Mouse (Mus musculus): ENCODE measurements around the gene Shd. TPM values are rescaled to one million over a fixed set of nuclear protein-coding genes. Genes with fewer than 3 reads are reported as not detected.

Shd gene
- polyA plus RNA-seq, 1 experiment from 2014 or later = 6.6 TPM

- ATAC-seq (replicated peaks; ENCODE audit: insufficient number of reproducible peaks, insufficient read depth, low FRiP score, low read depth) = no peak
- 0 out of 2 replicates have a peak, but pooled peaks cover 11% of the 10 kb centered on the region for H3K27me3 ChIP-seq
- H3K9ac ChIP-seq = no peak overlapping the region
- peaks cover 9% of the 10 kb centered on the region for H3K4me1 ChIP-seq (replicated peaks)
- H3K4me2 ChIP-seq = no peak overlapping the region
- no peak overlapping the region for H3K27ac ChIP-seq
- no peaks in the 10 kb centered on the region for H3K9me3 ChIP-seq (replicated peaks)
- 47% methylated on average over 3 of the region's 3 CpGs for WGBS
- no peaks in the 10 kb centered on the region for H3K36me3 ChIP-seq
- H3K4me3 ChIP-seq = no peak overlapping the region
These were observed 7.0 kb downstream of the Shd start for GRCm38 (mm10) chr17:55977301-55977700.

DNA sequence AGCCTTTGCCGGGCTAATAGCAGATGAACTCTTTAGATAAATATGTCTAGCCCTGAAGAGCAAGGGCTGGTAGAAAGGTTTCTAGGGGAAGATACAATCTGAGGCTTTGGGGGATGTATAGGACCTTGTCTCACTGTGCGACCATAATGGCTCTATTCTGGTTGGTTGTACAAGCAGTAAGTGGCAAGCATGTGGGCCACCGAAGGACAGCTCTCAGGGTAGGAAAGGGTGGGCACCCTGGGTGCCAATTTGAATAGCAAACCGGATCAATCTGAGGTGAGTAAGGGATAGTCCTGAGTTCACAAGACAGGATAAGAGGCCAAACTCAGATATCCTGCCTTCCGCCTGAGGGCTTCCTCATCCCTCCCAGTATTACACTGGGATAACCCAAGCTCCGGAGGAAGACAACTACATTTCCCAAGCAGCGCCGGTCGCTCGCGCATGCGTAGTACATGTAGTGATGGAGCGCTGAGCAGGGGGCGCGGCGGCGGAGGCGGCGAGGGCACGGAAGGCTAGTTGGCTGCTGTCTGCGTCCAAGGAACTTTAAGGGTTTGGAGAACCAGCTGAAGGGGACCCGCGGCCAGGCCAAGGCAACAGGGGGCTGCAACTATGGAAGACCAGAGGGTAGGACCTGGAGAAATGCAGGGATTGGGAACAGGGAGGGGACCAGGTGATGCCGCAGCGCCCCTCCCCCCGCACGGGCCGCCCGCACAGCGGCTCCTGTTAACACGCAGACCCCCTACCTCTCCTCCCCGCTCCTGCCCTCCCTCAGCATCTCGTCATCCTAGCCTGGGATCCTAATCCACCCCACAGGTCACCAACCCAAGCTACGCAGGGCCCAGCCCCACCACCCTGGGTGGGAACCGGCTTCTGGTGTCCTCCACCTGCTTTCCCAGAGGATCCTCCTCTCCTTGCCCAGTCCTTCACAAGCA, 16.0 kb downstream of the Shd start, which contains the start of gene Fsd1:
Fsd1 (plus strand) TSS at position 480 of the 932 bp plus-strand sequence.
- no peaks in the 10 kb centered on the region for H3K36me3 ChIP-seq
- no peak within 1 kb of the TSS for H3K27ac ChIP-seq
- ATAC-seq (replicated peaks; ENCODE audit: insufficient number of reproducible peaks, insufficient read depth, low FRiP score, low read depth) = peak; percentile 23; the same call in 1 of the 2 replicates
- H3K4me2 ChIP-seq = peak within 1 kb of the TSS; percentile 55
- WGBS = 8% methylated on average over 35 of the region's 35 CpGs
- H3K9me3 ChIP-seq (replicated peaks) = no peaks in the 10 kb centered on the region
- 0 out of 2 replicates have a peak within 1 kb of the TSS, but pooled peaks have one; percentile 15 for H3K9ac ChIP-seq
- peak within 1 kb of the TSS; percentile 37 for H3K4me3 ChIP-seq
- H3K4me1 ChIP-seq (replicated peaks) = peaks cover 6% of the 10 kb centered on the region
- H3K27me3 ChIP-seq = peaks cover 27% of the 10 kb centered on the region

- no peak overlapping the region for H3K4me3 ChIP-seq
- no peak for ATAC-seq (replicated peaks; ENCODE audit: insufficient number of reproducible peaks, insufficient read depth, low FRiP score, low read depth)
- H3K36me3 ChIP-seq = no peaks in the 10 kb centered on the region
- H3K9me3 ChIP-seq (replicated peaks) = no peaks in the 10 kb centered on the region
- peaks cover 26% of the 10 kb centered on the region for H3K27me3 ChIP-seq
- WGBS = 70% methylated on average over 8 of the region's 8 CpGs
- H3K4me2 ChIP-seq = no peak overlapping the region
- no peak overlapping the region for H3K9ac ChIP-seq
- H3K27ac ChIP-seq = no peak overlapping the region
- peaks cover 6% of the 10 kb centered on the region for H3K4me1 ChIP-seq (replicated peaks)
These were observed 20.1 kb downstream of the Shd start for GRCm38 (mm10) chr17:55990278-55990898.

DNA sequence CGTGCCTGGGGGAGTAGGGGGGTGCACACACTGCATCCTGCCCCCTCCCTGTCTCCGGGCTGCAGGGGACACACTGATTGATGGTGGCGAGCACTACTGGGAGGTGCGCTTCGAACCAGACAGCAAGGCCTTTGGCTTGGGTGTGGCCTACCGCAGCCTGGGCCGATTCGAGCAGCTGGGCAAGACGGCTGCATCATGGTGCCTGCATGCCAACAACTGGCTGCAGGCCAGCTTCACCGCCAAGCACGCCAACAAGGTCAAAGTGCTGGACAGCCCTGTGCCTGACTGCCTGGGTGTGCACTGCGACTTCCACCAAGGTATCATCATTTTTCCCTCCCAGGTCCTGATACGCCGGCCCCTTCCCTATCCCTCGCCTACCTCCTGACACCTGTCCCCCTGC, 25.7 kb downstream of the Shd start:
- Histone ChIP-seq H3K9me3 (replicated peaks) (no peaks in the 10 kb centered on the region), H3K4me2 (no peak overlapping the region), H3K4me3 (no peak overlapping the region), H3K36me3 (no peaks in the 10 kb centered on the region), H3K4me1 (replicated peaks) (no peaks in the 10 kb centered on the region), H3K27ac (no peak overlapping the region), H3K9ac (no peak overlapping the region), H3K27me3 (peaks cover 16% of the 10 kb centered on the region)
- no peak for ATAC-seq (replicated peaks; ENCODE audit: insufficient number of reproducible peaks, insufficient read depth, low FRiP score, low read depth)
- 79% methylated on average over 15 of the region's 15 CpGs for WGBS

- Histone ChIP-seq H3K36me3 (no peaks in the 10 kb centered on the region), H3K27ac (no peak overlapping the region), H3K4me3 (no peak overlapping the region), H3K4me2 (peak overlapping the region; percentile 23), H3K9me3 (replicated peaks) (no peaks in the 10 kb centered on the region), H3K4me1 (replicated peaks) (peaks cover under 1% of the 10 kb centered on the region; the same call in 1 of the 2 replicates), H3K9ac (no peak overlapping the region), H3K27me3 (peaks cover 24% of the 10 kb centered on the region)
- 10% methylated on average over 30 of the region's 30 CpGs for WGBS
- ATAC-seq (replicated peaks; ENCODE audit: insufficient number of reproducible peaks, insufficient read depth, low FRiP score, low read depth) = no peak
These were observed 29.7 kb downstream of the Shd start for GRCm38 (mm10) chr17:55999794-56000499.

GRCm38 (mm10) chr17:56003000-56003399, 32.7 kb downstream of the Shd start:
- H3K9me3 ChIP-seq (replicated peaks) = no peaks in the 10 kb centered on the region
- no peak overlapping the region for H3K9ac ChIP-seq
- H3K4me2 ChIP-seq = no peak overlapping the region
- peaks cover 18% of the 10 kb centered on the region for H3K4me1 ChIP-seq (replicated peaks)
- WGBS = 59% methylated on average over 3 of the region's 3 CpGs
- ATAC-seq (replicated peaks; ENCODE audit: insufficient number of reproducible peaks, insufficient read depth, low FRiP score, low read depth) = no peak
- peaks cover 24% of the 10 kb centered on the region for H3K27me3 ChIP-seq
- no peak overlapping the region for H3K4me3 ChIP-seq
- no peaks in the 10 kb centered on the region for H3K36me3 ChIP-seq
- no peak overlapping the region for H3K27ac ChIP-seq

DNA sequence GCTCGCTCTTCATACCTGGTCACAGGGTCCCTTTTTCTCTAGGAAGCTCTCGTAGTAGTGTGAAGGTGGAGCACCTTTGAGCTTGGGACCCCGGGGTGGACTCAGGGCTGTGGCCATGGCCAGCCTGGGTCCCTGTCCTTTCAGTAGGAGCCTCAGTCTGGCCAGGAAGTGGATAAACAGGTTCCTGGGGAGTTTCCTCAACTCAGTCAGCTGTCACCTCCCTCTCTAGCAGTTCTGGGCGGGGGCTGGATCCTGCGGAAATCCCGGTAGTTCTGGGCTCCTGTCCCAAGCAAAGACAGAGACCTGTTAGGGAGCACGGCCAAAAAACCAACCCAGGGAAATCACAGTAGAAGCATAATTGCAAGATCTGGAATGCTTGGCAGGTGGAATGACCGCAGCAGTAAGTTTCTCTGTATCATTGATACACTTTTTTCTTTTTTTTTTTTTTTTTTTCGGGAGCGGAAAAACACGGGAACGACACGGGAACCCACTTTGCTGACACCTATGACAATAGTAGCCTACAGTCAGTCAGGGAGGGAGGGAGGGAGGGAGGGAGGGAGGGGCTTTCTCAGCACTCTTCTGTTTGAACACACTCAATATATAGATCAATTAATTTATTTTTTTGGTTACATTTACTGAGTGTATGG, 35.3 kb downstream of the Shd start, which contains the start of the genes Stap2 and Mpnd:
Stap2 (minus strand) TSS at position 170 of the 647 bp plus-strand sequence.
Mpnd (plus strand) TSS at position 297 of the 647 bp plus-strand sequence.
- Histone ChIP-seq H3K27me3 (peaks cover 12% of the 10 kb centered on the region), H3K4me2 (peak within 1 kb of the TSS; percentile 51), H3K4me3 (peak within 1 kb of the TSS; percentile 44), H3K9me3 (replicated peaks) (no peaks in the 10 kb centered on the region), H3K27ac (peak within 1 kb of the TSS; percentile 53; the same call in 1 of the 2 replicates), H3K9ac (peak within 1 kb of the TSS; percentile 44; the same call in 1 of the 2 replicates), H3K4me1 (replicated peaks) (peaks cover 29% of the 10 kb centered on the region), H3K36me3 (no peaks in the 10 kb centered on the region)
- no peak for ATAC-seq (replicated peaks; ENCODE audit: insufficient number of reproducible peaks, insufficient read depth, low FRiP score, low read depth)
- WGBS = 27% methylated on average over 13 of the region's 13 CpGs

- H3K27me3 ChIP-seq = no peaks in the 10 kb centered on the region
- peaks cover 33% of the 10 kb centered on the region for H3K4me1 ChIP-seq (replicated peaks)
- H3K4me3 ChIP-seq = no peak overlapping the region
- ATAC-seq (replicated peaks; ENCODE audit: insufficient number of reproducible peaks, insufficient read depth, low FRiP score, low read depth) = no peak
- peaks cover 8% of the 10 kb centered on the region; the same call in 1 of the 2 replicates for H3K36me3 ChIP-seq
- H3K27ac ChIP-seq = 0 out of 2 replicates have a peak overlapping the region, but pooled peaks have one; percentile 50
- no peak overlapping the region for H3K4me2 ChIP-seq
- 51% methylated on average over 10 of the region's 10 CpGs for WGBS
- H3K9ac ChIP-seq = no peak overlapping the region
- no peaks in the 10 kb centered on the region for H3K9me3 ChIP-seq (replicated peaks)
These were observed 36.7 kb downstream of the Shd start for GRCm38 (mm10) chr17:56006956-56007355.

GRCm38 (mm10) chr17:56007444-56008355, 37.4 kb downstream of the Shd start:
- peaks cover 33% of the 10 kb centered on the region for H3K4me1 ChIP-seq (replicated peaks)
- no peak for ATAC-seq (replicated peaks; ENCODE audit: insufficient number of reproducible peaks, insufficient read depth, low FRiP score, low read depth)
- H3K4me2 ChIP-seq = peak overlapping the region; percentile 92
- no peaks in the 10 kb centered on the region for H3K9me3 ChIP-seq (replicated peaks)
- H3K4me3 ChIP-seq = peak overlapping the region; percentile 84
- WGBS = 27% methylated on average over 14 of the region's 14 CpGs
- H3K36me3 ChIP-seq = peaks cover 9% of the 10 kb centered on the region; the same call in 1 of the 2 replicates
- no peaks in the 10 kb centered on the region for H3K27me3 ChIP-seq
- H3K9ac ChIP-seq = no peak overlapping the region
- peak overlapping the region; percentile 92 for H3K27ac ChIP-seq
